Comparison of ENCODE assay signal across 8 mouse cellular contexts in the genomic region with DNA sequence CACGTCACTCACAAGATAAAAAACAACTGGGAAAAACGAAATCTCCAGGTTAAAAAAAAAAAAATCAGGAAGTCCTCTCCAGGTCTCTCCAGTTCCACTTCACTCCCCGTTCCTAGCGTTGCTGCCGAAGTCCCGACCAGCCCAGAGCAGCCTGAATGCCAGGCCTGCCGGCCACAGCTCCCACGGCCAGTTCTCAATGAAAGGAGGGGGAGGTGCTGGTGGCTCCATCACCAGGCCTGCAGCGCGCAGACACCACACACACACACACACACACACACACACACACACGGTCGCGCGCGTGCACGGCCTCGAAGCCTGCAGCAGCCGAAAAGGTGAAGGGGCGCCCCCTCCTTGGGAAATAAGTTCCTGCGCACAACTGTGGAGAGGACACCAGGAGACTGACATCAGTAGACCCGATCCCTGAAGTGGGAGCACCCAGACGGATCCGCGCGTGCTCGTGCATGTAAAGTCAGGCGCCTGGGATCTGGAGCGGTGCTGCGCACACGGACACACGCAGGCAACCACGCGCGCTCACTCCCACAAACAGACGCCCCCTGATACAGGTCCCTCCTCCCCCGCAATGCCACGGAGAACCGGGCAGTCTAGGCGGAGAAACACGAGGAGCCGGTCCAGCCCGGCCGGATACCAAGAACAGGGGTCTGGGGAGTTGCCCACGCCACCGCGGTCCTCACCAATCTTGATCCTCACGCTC. TPM values are rescaled to one million over a fixed set of nuclear protein-coding genes. Genes with fewer than 3 reads are reported as not detected.
DNase-seq lines count a peak whose midpoint lies in the region; ATAC-seq and TF ChIP-seq lines count a peak whose summit lies in the region.

No protein-coding gene starts in this region.

- H3K36me3 ChIP-seq in embryonic facial prominence, embryonic 15.5 days = no peaks in the 10 kb centered on the region
- H3K36me3 ChIP-seq in heart, embryonic 15.5 days = no peaks in the 10 kb centered on the region
- no peaks in the 10 kb centered on the region for H3K36me3 ChIP-seq in liver, embryonic 15.5 days (replicated peaks)
- no peaks in the 10 kb centered on the region for H3K36me3 ChIP-seq in stomach, embryonic 16.5 days (ENCODE audit: control insufficient read depth, insufficient read depth, low read length)

- no peak for TF ChIP-seq POLR2A in bone marrow macrophage, adult 2 months (IDR thresholded peaks at IDR 0.05; ENCODE audit: borderline replicate concordance, low read depth, low read length)

- TF ChIP-seq CTCF in bone marrow macrophage, adult 2 months (IDR thresholded peaks at IDR 0.05; ENCODE audit: low read depth, low read length) = no peak

- H3K9ac ChIP-seq in embryonic facial prominence, embryonic 15.5 days = peak overlapping the region; percentile 43
- peak overlapping the region; percentile 84 for H3K9ac ChIP-seq in heart, embryonic 15.5 days
- H3K9ac ChIP-seq in liver, embryonic 15.5 days = peak overlapping the region; percentile 57
- H3K9ac ChIP-seq in stomach, embryonic 16.5 days (ENCODE audit: low read length) = peak overlapping the region; percentile 80

- WGBS in embryonic facial prominence, embryonic 15.5 days = under 1% methylated on average over 47 of the region's 47 CpGs
- under 1% methylated on average over 43 of the region's 47 CpGs for WGBS in heart, embryonic 15.5 days
- under 1% methylated on average over 47 of the region's 47 CpGs for WGBS in liver, embryonic 15.5 days (ENCODE audit: insufficient replicate concordance)
- under 1% methylated on average over 47 of the region's 47 CpGs for WGBS in stomach, embryonic 16.5 days

- no peaks in the 10 kb centered on the region for H3K9me3 ChIP-seq in embryonic facial prominence, embryonic 15.5 days (replicated peaks)
- H3K9me3 ChIP-seq in heart, embryonic 15.5 days (replicated peaks) = no peaks in the 10 kb centered on the region
- no peaks in the 10 kb centered on the region for H3K9me3 ChIP-seq in liver, embryonic 15.5 days (replicated peaks)
- H3K9me3 ChIP-seq in stomach, embryonic 16.5 days (replicated peaks; ENCODE audit: control insufficient read depth, low read length) = no peaks in the 10 kb centered on the region

- H3K27ac ChIP-seq in bone marrow macrophage, adult 2 months (ENCODE audit: insufficient read depth, low read depth, low read length) = peak overlapping the region; percentile 95
- peak overlapping the region; percentile 82 for H3K27ac ChIP-seq in embryonic facial prominence, embryonic 15.5 days (replicated peaks)
- peak overlapping the region; percentile 89 for H3K27ac ChIP-seq in heart, embryonic 15.5 days
- H3K27ac ChIP-seq in liver, embryonic 15.5 days (replicated peaks) = peak overlapping the region; percentile 43
- H3K27ac ChIP-seq in stomach, embryonic 16.5 days (ENCODE audit: low read length) = peak overlapping the region; percentile 86

- peak; percentile 91 for DNase-seq in CD4-positive helper T cell, adult 2 months (ENCODE audit: low read depth, low spot score)
- peak; percentile 59 to 72 for DNase-seq in kidney, postnatal 25 days
- peak; percentile 74 for DNase-seq in neural tube, embryonic 10.5 days (ENCODE audit: extremely low spot score, low spot score)

- H3K27me3 ChIP-seq in embryonic facial prominence, embryonic 15.5 days = peaks cover 6% of the 10 kb centered on the region; the same call in 1 of the 2 replicates
- no peaks in the 10 kb centered on the region for H3K27me3 ChIP-seq in heart, embryonic 15.5 days
- H3K27me3 ChIP-seq in liver, embryonic 15.5 days = peaks cover 20% of the 10 kb centered on the region; the same call in 1 of the 2 replicates
- no peaks in the 10 kb centered on the region for H3K27me3 ChIP-seq in stomach, embryonic 16.5 days (ENCODE audit: control insufficient read depth, insufficient read depth, low read length)

- peak overlapping the region; percentile 89 for H3K4me3 ChIP-seq in bone marrow macrophage, adult 2 months (ENCODE audit: insufficient read depth, low read length)
- H3K4me3 ChIP-seq in embryonic facial prominence, embryonic 15.5 days (replicated peaks) = peak overlapping the region; percentile 76
- H3K4me3 ChIP-seq in heart, embryonic 15.5 days = peak overlapping the region; percentile 89
- H3K4me3 ChIP-seq in liver, embryonic 15.5 days (replicated peaks) = peak overlapping the region; percentile 67
- H3K4me3 ChIP-seq in stomach, embryonic 16.5 days (replicated peaks; ENCODE audit: low read length) = peak overlapping the region; percentile 84

- ATAC-seq in embryonic facial prominence, embryonic 15.5 days (ENCODE audit: insufficient number of reproducible peaks, low FRiP score, low TSS enrichment, low read depth) = peak; percentile 40
- ATAC-seq in heart, embryonic 15.5 days (replicated peaks; ENCODE audit: insufficient number of reproducible peaks, insufficient read depth, low FRiP score, low read depth) = peak; percentile 34
- ATAC-seq in liver, embryonic 15.5 days (ENCODE audit: insufficient read depth) = peak; percentile 26
- ATAC-seq in stomach, embryonic 16.5 days (ENCODE audit: insufficient read depth, low FRiP score) = peak; percentile 45

- peaks cover 23% of the 10 kb centered on the region for H3K4me1 ChIP-seq in bone marrow macrophage, adult 2 months (ENCODE audit: control insufficient read depth, insufficient read depth, low read length)
- H3K4me1 ChIP-seq in embryonic facial prominence, embryonic 15.5 days = peaks cover 38% of the 10 kb centered on the region
- peaks cover 48% of the 10 kb centered on the region for H3K4me1 ChIP-seq in heart, embryonic 15.5 days (replicated peaks)
- peaks cover 64% of the 10 kb centered on the region for H3K4me1 ChIP-seq in liver, embryonic 15.5 days (replicated peaks)
- H3K4me1 ChIP-seq in stomach, embryonic 16.5 days (ENCODE audit: control insufficient read depth, insufficient read depth, low read length) = peaks cover 15% of the 10 kb centered on the region; the same call in 1 of the 2 replicates

- H3K4me2 ChIP-seq in embryonic facial prominence, embryonic 15.5 days (replicated peaks) = peak overlapping the region; percentile 73
- peak overlapping the region; percentile 94 for H3K4me2 ChIP-seq in heart, embryonic 15.5 days
- peak overlapping the region; percentile 96 for H3K4me2 ChIP-seq in liver, embryonic 15.5 days
- peak overlapping the region; percentile 85 for H3K4me2 ChIP-seq in stomach, embryonic 16.5 days (ENCODE audit: low read depth, low read length)

RNA-seq across cellular contexts. Expression of a gene that starts 0.5 kb away (rescaled TPM):
- polyA plus RNA-seq in bone marrow macrophage, adult 2 months (2012; ENCODE audit: insufficient read depth, insufficient read length, missing spikeins) = 69.3 and 83.2 TPM in 2 replicates
- polyA plus RNA-seq in embryonic facial prominence, embryonic 15.5 days (2015; fragmentation: Nextera tagmentation; extraction: Ambion mirVana) = 36.0 and 37.4 TPM in 2 replicates
- polyA plus RNA-seq in heart, embryonic 15.5 days (2015; fragmentation: Nextera tagmentation; extraction: Ambion mirVana) = 19.0 and 28.5 TPM in 2 replicates
- polyA plus RNA-seq in liver, embryonic 15.5 days (2015; fragmentation: Nextera tagmentation; extraction: Ambion mirVana) = 16.4 and 19.0 TPM in 2 replicates
- polyA plus RNA-seq in stomach, embryonic 16.5 days (2015; fragmentation: Nextera tagmentation; extraction: Ambion mirVana) = 30.9 and 35.5 TPM in 2 replicates

RNA-seq across cellular contexts. Expression of a gene that starts 28.8 kb away (rescaled TPM):
- 0.84 TPM in 1 of 2 replicates, not detected in the other for polyA plus RNA-seq in bone marrow macrophage, adult 2 months (2012; ENCODE audit: insufficient read depth, insufficient read length, missing spikeins)
- polyA plus RNA-seq in embryonic facial prominence, embryonic 15.5 days (2015; fragmentation: Nextera tagmentation; extraction: Ambion mirVana) = 1.4 and 2.3 TPM in 2 replicates
- not detected in 2 replicates for polyA plus RNA-seq in heart, embryonic 15.5 days (2015; fragmentation: Nextera tagmentation; extraction: Ambion mirVana)
- 0.12 TPM in 1 of 2 replicates, not detected in the other for polyA plus RNA-seq in liver, embryonic 15.5 days (2015; fragmentation: Nextera tagmentation; extraction: Ambion mirVana)
- 0.05 and 0.42 TPM in 2 replicates for polyA plus RNA-seq in stomach, embryonic 16.5 days (2015; fragmentation: Nextera tagmentation; extraction: Ambion mirVana)

Comparison
In these comparisons a context has a peak if more than half of its experiments do, and no peak if none do; other contexts are left out.
1. Peak in every context shown above with its lines: DNase-seq, ATAC-seq, H3K4me3 ChIP-seq and H3K27ac ChIP-seq.
2. H3K27ac ChIP-seq: peak in every context shown above with its lines; median percentile 95 in bone marrow macrophage, adult 2 months; 89 in heart, embryonic 15.5 days; 86 in stomach, embryonic 16.5 days; 82 in embryonic facial prominence, embryonic 15.5 days; 43 in liver, embryonic 15.5 days.